Mouse (Mus musculus) lung, embryonic 15.5 days (tissue): ENCODE data around the gene Rpgrip1l. TPM values are rescaled to one million over a fixed set of nuclear protein-coding genes. Genes with fewer than 3 reads are reported as not detected.

Source experiments
- ATAC-seq: fragments of 200-750 bp; cut with Nextera tagmentation; 2 replicates; pipeline ENCODE4 v1.8.0; 2017; ENCODE audit warnings: moderate number of reproducible peaks, borderline replicate concordance; ENCODE audit not compliant: low FRiP score, low TSS enrichment; ENCODE audit errors: extremely low read depth
- H3K27ac ChIP-seq: fragments of 300-500 bp; sonication (generic); 2 replicates; pipeline ENCODE4 v1.5.1; 2015; ENCODE audit warnings: moderate library complexity, mild to moderate bottlenecking, inconsistent platforms
- H3K27me3 ChIP-seq: fragments of 300-500 bp; sonication (generic); 2 replicates; pipeline ENCODE4 v1.6.1; 2015; ENCODE audit warnings: inconsistent platforms
- H3K36me3 ChIP-seq: fragments of 300-500 bp; sonication (generic); 2 replicates; pipeline ENCODE4 v1.6.1; 2015; ENCODE audit warnings: inconsistent platforms
- H3K4me1 ChIP-seq: fragments of 300-500 bp; sonication (generic); 2 replicates; pipeline ENCODE4 v1.6.1; 2015; ENCODE audit warnings: inconsistent platforms
- H3K4me2 ChIP-seq: fragments of 300-500 bp; sonication (generic); 2 replicates; pipeline ENCODE4 v1.6.1; 2015; ENCODE audit warnings: inconsistent platforms, mild to moderate bottlenecking, moderate library complexity
- H3K4me3 ChIP-seq: fragments of 300-500 bp; sonication (generic); 2 replicates; pipeline ENCODE4 v1.5.1; 2015; ENCODE audit warnings: mild to moderate bottlenecking, inconsistent platforms
- H3K9ac ChIP-seq: fragments of 300-500 bp; sonication (generic); 2 replicates; pipeline ENCODE4 v1.6.1; 2015; ENCODE audit warnings: inconsistent platforms
- H3K9me3 ChIP-seq: fragments of 300-500 bp; sonication (generic); 2 replicates; pipeline ENCODE4 v1.6.1; 2016; ENCODE audit warnings: inconsistent platforms
- WGBS: fragments of 180-500 bp; shearing (Covaris S2); methylation state at CpG from one replicate; pipeline ENCODE4 v1.1.7; 2015; 5-methylcytosine and 5-hydroxymethylcytosine counted together
- polyA plus RNA-seq: library from polyadenylated mRNA; unstranded; fragments of >200 nt; fragmentation: Nextera tagmentation; extraction: Ambion mirVana; gene quantifications from 2 replicates; pipeline ENCODE4 v1.2.1, GENCODE M21; 2015

The Rpgrip1l gene
- polyA plus RNA-seq, 1 experiment from 2014 or later = 15.0 TPM

- WGBS = 81% methylated on average over 2 of the region's 2 CpGs
- H3K36me3 ChIP-seq = peaks cover 7% of the 10 kb centered on the region; the same call in 1 of the 2 replicates
- H3K4me2 ChIP-seq = no peak overlapping the region
- H3K27me3 ChIP-seq = no peaks in the 10 kb centered on the region
- no peaks in the 10 kb centered on the region for H3K9me3 ChIP-seq
- H3K4me1 ChIP-seq = no peaks in the 10 kb centered on the region
- ATAC-seq = no peak
- no peak overlapping the region for H3K27ac ChIP-seq
- H3K4me3 ChIP-seq = no peak overlapping the region
- no peak overlapping the region for H3K9ac ChIP-seq
These were observed 91.2 kb downstream of the Rpgrip1l start for GRCm38 (mm10) chr8:91221841-91222240.

- no peak overlapping the region for H3K27ac ChIP-seq
- WGBS = 92% methylated on average over 4 of the region's 4 CpGs
- H3K9ac ChIP-seq = no peak overlapping the region
- H3K4me1 ChIP-seq = no peaks in the 10 kb centered on the region
- no peaks in the 10 kb centered on the region for H3K27me3 ChIP-seq
- no peak overlapping the region for H3K4me3 ChIP-seq
- no peak for ATAC-seq
- H3K9me3 ChIP-seq = no peaks in the 10 kb centered on the region
- H3K36me3 ChIP-seq = peaks cover 7% of the 10 kb centered on the region; the same call in 1 of the 2 replicates
- H3K4me2 ChIP-seq = no peak overlapping the region
These were observed 94.8 kb downstream of the Rpgrip1l start for GRCm38 (mm10) chr8:91218271-91218670.

GRCm38 (mm10) chr8:91217062-91217905 is 95.8 kb downstream of the Rpgrip1l start:
- WGBS = 78% methylated on average over 5 of the region's 5 CpGs
- Histone ChIP-seq H3K36me3 (peaks cover 7% of the 10 kb centered on the region; the same call in 1 of the 2 replicates), H3K9ac (no peak overlapping the region), H3K4me1 (no peaks in the 10 kb centered on the region), H3K4me2 (no peak overlapping the region), H3K4me3 (no peak overlapping the region), H3K27me3 (no peaks in the 10 kb centered on the region), H3K27ac (no peak overlapping the region), H3K9me3 (no peaks in the 10 kb centered on the region)
- ATAC-seq = no peak

GRCm38 (mm10) chr8:91214287-91214686 is 98.8 kb downstream of the Rpgrip1l start:
- no peak overlapping the region for H3K9ac ChIP-seq
- H3K27ac ChIP-seq = no peak overlapping the region
- H3K36me3 ChIP-seq = peaks cover 3% of the 10 kb centered on the region; the same call in 1 of the 2 replicates
- H3K4me2 ChIP-seq = no peak overlapping the region
- no peaks in the 10 kb centered on the region for H3K4me1 ChIP-seq
- no peaks in the 10 kb centered on the region for H3K9me3 ChIP-seq
- H3K27me3 ChIP-seq = no peaks in the 10 kb centered on the region
- H3K4me3 ChIP-seq = no peak overlapping the region
- no peak for ATAC-seq
- 75% methylated on average over 3 of the region's 3 CpGs for WGBS

- no peak overlapping the region for H3K27ac ChIP-seq
- no peaks in the 10 kb centered on the region for H3K27me3 ChIP-seq
- no peaks in the 10 kb centered on the region; the same call in 1 of the 2 replicates for H3K36me3 ChIP-seq
- H3K4me3 ChIP-seq = no peak overlapping the region
- H3K4me2 ChIP-seq = no peak overlapping the region
- ATAC-seq = peak; percentile 27; the same call in 1 of the 2 replicates
- no peak overlapping the region for H3K9ac ChIP-seq
- WGBS = 47% methylated on average over 2 of the region's 2 CpGs
- no peaks in the 10 kb centered on the region for H3K9me3 ChIP-seq
- no peaks in the 10 kb centered on the region for H3K4me1 ChIP-seq
These were observed 100.1 kb downstream of the Rpgrip1l start for GRCm38 (mm10) chr8:91212948-91213347.

- no peaks in the 10 kb centered on the region for H3K9me3 ChIP-seq
- peak overlapping the region; percentile 76 for H3K27ac ChIP-seq
- H3K4me2 ChIP-seq = peak overlapping the region; percentile 0; the same call in 1 of the 2 replicates
- no peaks in the 10 kb centered on the region for H3K36me3 ChIP-seq
- H3K9ac ChIP-seq = no peak overlapping the region
- no peaks in the 10 kb centered on the region for H3K27me3 ChIP-seq
- H3K4me3 ChIP-seq = no peak overlapping the region
- H3K4me1 ChIP-seq = no peaks in the 10 kb centered on the region
- no peak for ATAC-seq
- WGBS = 48% methylated on average over 3 of the region's 3 CpGs
These were observed 103.4 kb downstream of the Rpgrip1l start for GRCm38 (mm10) chr8:91209658-91210057.

- Histone ChIP-seq H3K4me1 (no peaks in the 10 kb centered on the region), H3K36me3 (no peaks in the 10 kb centered on the region), H3K9me3 (no peaks in the 10 kb centered on the region), H3K27me3 (no peaks in the 10 kb centered on the region), H3K4me3 (no peak overlapping the region), H3K9ac (no peak overlapping the region), H3K4me2 (no peak overlapping the region), H3K27ac (no peak overlapping the region)
- WGBS = 39% methylated on average over 2 of the region's 2 CpGs
- ATAC-seq = no peak
These were observed 105.4 kb downstream of the Rpgrip1l start for GRCm38 (mm10) chr8:91207676-91208075.

GRCm38 (mm10) chr8:91205897-91206296 is 107.2 kb downstream of the Rpgrip1l start:
- Histone ChIP-seq H3K4me3 (no peak overlapping the region), H3K4me2 (no peak overlapping the region), H3K36me3 (no peaks in the 10 kb centered on the region), H3K9ac (no peak overlapping the region), H3K27ac (no peak overlapping the region), H3K9me3 (no peaks in the 10 kb centered on the region), H3K27me3 (no peaks in the 10 kb centered on the region), H3K4me1 (no peaks in the 10 kb centered on the region)
- WGBS = 64% methylated on average over 6 of the region's 6 CpGs
- ATAC-seq = no peak

GRCm38 (mm10) chr8:91201184-91201583 is 111.9 kb downstream of the Rpgrip1l start:
- no peak overlapping the region for H3K27ac ChIP-seq
- no peak overlapping the region for H3K4me2 ChIP-seq
- peaks cover 10% of the 10 kb centered on the region; the same call in 1 of the 2 replicates for H3K4me1 ChIP-seq
- no peaks in the 10 kb centered on the region for H3K9me3 ChIP-seq
- H3K36me3 ChIP-seq = no peaks in the 10 kb centered on the region
- 59% methylated on average over 2 of the region's 2 CpGs for WGBS
- no peak for ATAC-seq
- no peak overlapping the region for H3K4me3 ChIP-seq
- no peaks in the 10 kb centered on the region for H3K27me3 ChIP-seq
- H3K9ac ChIP-seq = no peak overlapping the region

GRCm38 (mm10) chr8:91199876-91200275 is 113.2 kb downstream of the Rpgrip1l start, which contains the start of gene Aktip:
Aktip (minus strand) TSS chr8:91199976.
- Histone ChIP-seq H3K36me3 (no peaks in the 10 kb centered on the region), H3K4me1 (peaks cover 10% of the 10 kb centered on the region; the same call in 1 of the 2 replicates), H3K9me3 (no peaks in the 10 kb centered on the region), H3K4me3 (no peak within 1 kb of the TSS), H3K27ac (no peak within 1 kb of the TSS), H3K9ac (no peak within 1 kb of the TSS), H3K4me2 (no peak within 1 kb of the TSS), H3K27me3 (no peaks in the 10 kb centered on the region)
- ATAC-seq = no peak
- WGBS = 87% methylated on average over 7 of the region's 7 CpGs

- Histone ChIP-seq H3K27me3 (no peaks in the 10 kb centered on the region), H3K4me1 (peaks cover 10% of the 10 kb centered on the region; the same call in 1 of the 2 replicates)
These were observed 115.0 kb downstream of the Rpgrip1l start for GRCm38 (mm10) chr8:91198036-91198435.

GRCm38 (mm10) chr8:91197233-91197632 is 115.8 kb downstream of the Rpgrip1l start:
- Histone ChIP-seq H3K9ac (no peak overlapping the region), H3K4me1 (peaks cover 10% of the 10 kb centered on the region; the same call in 1 of the 2 replicates), H3K27ac (no peak overlapping the region), H3K4me3 (no peak overlapping the region), H3K27me3 (no peaks in the 10 kb centered on the region), H3K9me3 (no peaks in the 10 kb centered on the region), H3K4me2 (no peak overlapping the region), H3K36me3 (no peaks in the 10 kb centered on the region)
- ATAC-seq = peak; percentile 39; the same call in 1 of the 2 replicates
- 70% methylated on average over 5 of the region's 5 CpGs for WGBS

More at GRCm38 (mm10) chr8:91198036-91198435, 115.0 kb downstream of the Rpgrip1l start:
- Histone ChIP-seq H3K36me3 (no peaks in the 10 kb centered on the region), H3K4me2 (no peak overlapping the region), H3K9ac (no peak overlapping the region), H3K27ac (0 out of 2 replicates have a peak overlapping the region, but pooled peaks have one; percentile 1), H3K9me3 (no peaks in the 10 kb centered on the region), H3K4me3 (no peak overlapping the region)
- WGBS = 31% methylated on average over 3 of the region's 3 CpGs
- ATAC-seq = no peak
